Mouse (Mus musculus) liver, postnatal 0 days (tissue): ENCODE results near the gene Gtf2a1l.

Source experiments
- CTCF ChIP-seq: sonication (generic); IDR thresholded peaks from 2 replicates; pipeline ENCODE4 v1.5.1; 2016; ENCODE audit warnings: antibody characterized with exemption, low read depth
- EP300 ChIP-seq: IDR thresholded peaks from 2 replicates; pipeline ENCODE4 v1.6.1; 2016; ENCODE audit warnings: antibody characterized with exemption, low read depth, mild to moderate bottlenecking

DNA sequence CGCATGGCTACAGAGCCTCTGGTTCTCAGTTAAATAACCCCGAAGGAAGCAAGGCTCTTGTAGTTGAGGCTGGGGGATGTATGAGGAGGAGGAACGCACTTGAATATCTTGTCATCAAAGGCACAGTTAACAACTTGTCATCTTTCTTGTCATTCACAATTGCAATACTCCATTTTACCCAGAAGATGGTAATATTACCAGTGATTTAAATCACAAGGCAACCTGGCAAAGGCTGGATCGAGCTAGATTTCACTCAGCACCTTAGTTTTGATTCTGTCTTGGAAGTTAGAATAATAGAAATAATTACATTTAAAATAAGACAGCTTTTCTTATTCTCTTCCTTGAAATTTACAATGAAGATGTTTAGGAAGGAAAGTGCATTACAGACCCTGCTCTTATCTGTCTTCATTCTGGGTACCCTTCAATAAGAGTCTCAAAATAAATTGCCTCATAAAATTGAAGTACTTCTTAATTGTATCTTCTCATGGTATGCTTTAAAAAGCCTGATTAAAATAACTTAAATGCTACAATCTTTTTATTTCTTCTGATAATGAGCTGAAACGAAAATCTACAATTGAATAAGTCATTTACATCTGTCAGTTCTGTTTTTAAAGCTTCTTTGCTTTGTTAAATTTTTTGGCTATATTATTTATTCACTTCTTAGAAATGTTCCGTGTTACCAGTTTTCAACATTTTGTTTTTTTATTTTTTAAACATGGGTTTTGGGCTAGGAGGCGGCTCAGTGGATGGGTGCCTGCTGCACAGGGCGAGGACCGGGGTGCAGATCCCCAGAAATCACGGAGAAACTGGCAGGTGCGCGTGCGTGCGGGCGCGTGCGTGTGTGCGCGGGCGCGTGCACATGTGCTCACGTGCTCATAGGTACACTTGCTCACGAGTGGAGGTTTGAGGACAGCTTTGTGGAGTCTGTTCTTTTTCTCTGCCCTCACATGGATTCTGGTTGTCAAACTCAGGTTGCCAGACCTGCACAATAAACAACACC is 7.2 kb downstream of the Gtf2a1l start:
- TF ChIP-seq CTCF (no peak), EP300 (no peak)
